Mouse (Mus musculus): ENCODE data around the gene Lrrc4c. TPM values are rescaled to one million over a fixed set of nuclear protein-coding genes. Genes with fewer than 3 reads are reported as not detected.

The Lrrc4c gene
- polyA plus RNA-seq, 1 experiment from 2014 or later, result 0.43 TPM

- no peak for DNase-seq (ENCODE audit: low spot score)
- Histone ChIP-seq H3K4me3 (no peak overlapping the region), H3K4me1 (no peaks in the 10 kb centered on the region), H3K9me3 (replicated peaks) (no peaks in the 10 kb centered on the region), H3K27ac (no peak overlapping the region), H3K36me3 (no peaks in the 10 kb centered on the region), H3K27me3 (ENCODE audit: low read depth, poor library complexity, severe bottlenecking) (no peaks in the 10 kb centered on the region)
- 86% methylated on average over 8 of the region's 8 CpGs for WGBS
Measured at GRCm38 (mm10) chr2:97414416-97415362, 1096.7 kb downstream of the Lrrc4c start.

GRCm38 (mm10) chr2:97434140-97434539, 1116.2 kb downstream of the Lrrc4c start:
- Histone ChIP-seq H3K27me3 (ENCODE audit: low read depth, poor library complexity, severe bottlenecking) (no peaks in the 10 kb centered on the region), H3K27ac (no peak overlapping the region), H3K9me3 (replicated peaks) (no peaks in the 10 kb centered on the region), H3K4me3 (no peak overlapping the region), H3K36me3 (no peaks in the 10 kb centered on the region), H3K4me1 (no peaks in the 10 kb centered on the region)
- DNase-seq (ENCODE audit: low spot score), result no peak
- WGBS, result 92% methylated on average over 1 of the region's 1 CpGs

- no peaks in the 10 kb centered on the region for H3K9me3 ChIP-seq (replicated peaks)
- 96% methylated on average over 2 of the region's 2 CpGs for WGBS
- H3K4me1 ChIP-seq, result no peaks in the 10 kb centered on the region
- no peak overlapping the region for H3K4me3 ChIP-seq
- no peaks in the 10 kb centered on the region for H3K36me3 ChIP-seq
- no peaks in the 10 kb centered on the region for H3K27me3 ChIP-seq (ENCODE audit: low read depth, poor library complexity, severe bottlenecking)
- H3K27ac ChIP-seq, result no peak overlapping the region
- DNase-seq (ENCODE audit: low spot score), result no peak
Measured at GRCm38 (mm10) chr2:97435616-97436015, 1117.6 kb downstream of the Lrrc4c start.

- Histone ChIP-seq H3K27ac (no peak overlapping the region), H3K9me3 (replicated peaks) (no peaks in the 10 kb centered on the region), H3K27me3 (ENCODE audit: low read depth, poor library complexity, severe bottlenecking) (no peaks in the 10 kb centered on the region), H3K36me3 (no peaks in the 10 kb centered on the region), H3K4me1 (no peaks in the 10 kb centered on the region), H3K4me3 (no peak overlapping the region)
- DNase-seq (ENCODE audit: low spot score), result no peak
Measured at GRCm38 (mm10) chr2:97437767-97438166, 1119.8 kb downstream of the Lrrc4c start.

- Histone ChIP-seq H3K27ac (no peak overlapping the region), H3K4me1 (no peaks in the 10 kb centered on the region), H3K27me3 (ENCODE audit: low read depth, poor library complexity, severe bottlenecking) (peaks cover 16% of the 10 kb centered on the region), H3K36me3 (no peaks in the 10 kb centered on the region), H3K9me3 (replicated peaks) (no peaks in the 10 kb centered on the region), H3K4me3 (no peak overlapping the region)
- no peak for DNase-seq (ENCODE audit: low spot score)
Measured at GRCm38 (mm10) chr2:97463573-97463972, 1145.6 kb downstream of the Lrrc4c start.

- peaks cover 23% of the 10 kb centered on the region for H3K27me3 ChIP-seq (ENCODE audit: low read depth, poor library complexity, severe bottlenecking)
- H3K4me3 ChIP-seq, result peak overlapping the region; percentile 55
- H3K4me1 ChIP-seq, result no peaks in the 10 kb centered on the region; the same call in 1 of the 2 replicates
- WGBS, result under 1% methylated on average over 25 of the region's 25 CpGs
- H3K36me3 ChIP-seq, result no peaks in the 10 kb centered on the region
- peak; percentile 83 for DNase-seq (ENCODE audit: low spot score)
- no peaks in the 10 kb centered on the region for H3K9me3 ChIP-seq (replicated peaks)
- 0 out of 2 replicates have a peak overlapping the region, but pooled peaks have one; percentile 36 for H3K27ac ChIP-seq
Measured at GRCm38 (mm10) chr2:97466243-97466793, 1148.3 kb downstream of the Lrrc4c start.

- under 1% methylated on average over 26 of the region's 26 CpGs for WGBS
- H3K27ac ChIP-seq, result no peak overlapping the region
Measured at GRCm38 (mm10) chr2:97467031-97467549, 1149.1 kb downstream of the Lrrc4c start.

GRCm38 (mm10) chr2:97467664-97468063, 1149.7 kb downstream of the Lrrc4c start:
- H3K4me1 ChIP-seq, result no peaks in the 10 kb centered on the region; the same call in 1 of the 2 replicates
- no peaks in the 10 kb centered on the region for H3K9me3 ChIP-seq (replicated peaks)
- WGBS, result 10% methylated on average over 8 of the region's 8 CpGs
- no peaks in the 10 kb centered on the region for H3K36me3 ChIP-seq
- H3K27ac ChIP-seq, result no peak overlapping the region
- H3K27me3 ChIP-seq (ENCODE audit: low read depth, poor library complexity, severe bottlenecking), result peaks cover 23% of the 10 kb centered on the region
- peak overlapping the region; percentile 55 for H3K4me3 ChIP-seq
- no peak for DNase-seq (ENCODE audit: low spot score)

More at GRCm38 (mm10) chr2:97467031-97467549, 1149.1 kb downstream of the Lrrc4c start:
- H3K27me3 ChIP-seq (ENCODE audit: low read depth, poor library complexity, severe bottlenecking), result peaks cover 23% of the 10 kb centered on the region
- peak; percentile 62 for DNase-seq (ENCODE audit: low spot score)
- no peaks in the 10 kb centered on the region; the same call in 1 of the 2 replicates for H3K4me1 ChIP-seq
- H3K36me3 ChIP-seq, result no peaks in the 10 kb centered on the region
- H3K4me3 ChIP-seq, result peak overlapping the region; percentile 55
- H3K9me3 ChIP-seq (replicated peaks), result no peaks in the 10 kb centered on the region

GRCm38 (mm10) chr2:97468372-97468771, 1150.4 kb downstream of the Lrrc4c start:
- 48% methylated on average over 5 of the region's 5 CpGs for WGBS
- DNase-seq (ENCODE audit: low spot score), result no peak
- Histone ChIP-seq H3K27me3 (ENCODE audit: low read depth, poor library complexity, severe bottlenecking) (peaks cover 23% of the 10 kb centered on the region), H3K36me3 (no peaks in the 10 kb centered on the region), H3K27ac (no peak overlapping the region), H3K4me3 (no peak overlapping the region), H3K9me3 (replicated peaks) (no peaks in the 10 kb centered on the region), H3K4me1 (no peaks in the 10 kb centered on the region; the same call in 1 of the 2 replicates)

GRCm38 (mm10) chr2:97469396-97469795, 1151.4 kb downstream of the Lrrc4c start:
- H3K36me3 ChIP-seq, result no peaks in the 10 kb centered on the region
- no peak overlapping the region for H3K27ac ChIP-seq
- H3K4me3 ChIP-seq, result no peak overlapping the region
- no peak for DNase-seq (ENCODE audit: low spot score)
- no peaks in the 10 kb centered on the region for H3K9me3 ChIP-seq (replicated peaks)
- peaks cover 23% of the 10 kb centered on the region for H3K27me3 ChIP-seq (ENCODE audit: low read depth, poor library complexity, severe bottlenecking)
- no peaks in the 10 kb centered on the region; the same call in 1 of the 2 replicates for H3K4me1 ChIP-seq
- WGBS, result 40% methylated on average over 2 of the region's 2 CpGs

GRCm38 (mm10) chr2:97478175-97478924, 1160.4 kb downstream of the Lrrc4c start:
- H3K4me3 ChIP-seq, result no peak overlapping the region
- H3K9me3 ChIP-seq (replicated peaks), result no peaks in the 10 kb centered on the region
- WGBS, result 80% methylated on average over 10 of the region's 10 CpGs
- no peaks in the 10 kb centered on the region for H3K27me3 ChIP-seq (ENCODE audit: low read depth, poor library complexity, severe bottlenecking)
- H3K27ac ChIP-seq, result no peak overlapping the region
- DNase-seq (ENCODE audit: low spot score), result no peak
- H3K36me3 ChIP-seq, result no peaks in the 10 kb centered on the region
- H3K4me1 ChIP-seq, result no peaks in the 10 kb centered on the region

GRCm38 (mm10) chr2:97478925-97479298, 1160.9 kb downstream of the Lrrc4c start:
- H3K4me1 ChIP-seq, result no peaks in the 10 kb centered on the region
- DNase-seq (ENCODE audit: low spot score), result no peak
- WGBS, result 84% methylated on average over 4 of the region's 4 CpGs
- H3K9me3 ChIP-seq (replicated peaks), result no peaks in the 10 kb centered on the region
- H3K4me3 ChIP-seq, result no peak overlapping the region
- H3K36me3 ChIP-seq, result no peaks in the 10 kb centered on the region
- H3K27ac ChIP-seq, result no peak overlapping the region
- no peaks in the 10 kb centered on the region for H3K27me3 ChIP-seq (ENCODE audit: low read depth, poor library complexity, severe bottlenecking)
